Mouse (Mus musculus): ENCODE results near the gene Ndufb4.

The Ndufb4 gene

GRCm38 (mm10) chr16:37680831-37681230 lies 26.6 kb upstream of the Ndufb4 start:
- in situ Hi-C loops (cut with MboI), result loop anchor here (25.0 kb wide), 1 partner anchor 531 kb away; no protein-coding TSS in a partner anchor

GRCm38 (mm10) chr16:37680216-37680615 lies 26.0 kb upstream of the Ndufb4 start:
- in situ Hi-C loops (cut with MboI), result loop anchor here (25.0 kb wide), 1 partner anchor 532 kb away; no protein-coding TSS in a partner anchor

GRCm38 (mm10) chr16:37677586-37677985 lies 23.3 kb upstream of the Ndufb4 start:
- in situ Hi-C loops (cut with MboI), result loop anchor here (25.0 kb wide), 1 partner anchor 535 kb away; no protein-coding TSS in a partner anchor

GRCm38 (mm10) chr16:37676677-37677072 lies 22.4 kb upstream of the Ndufb4 start:
- in situ Hi-C loops (cut with MboI), result loop anchor here (25.0 kb wide), 1 partner anchor 536 kb away; no protein-coding TSS in a partner anchor

- in situ Hi-C loops (cut with MboI), result loop anchor here (25.0 kb wide), 1 partner anchor 536 kb away; no protein-coding TSS in a partner anchor
Observed at GRCm38 (mm10) chr16:37676024-37676676, 21.9 kb upstream of the Ndufb4 start.

- in situ Hi-C loops (cut with MboI), result loop anchor here (25.0 kb wide), 1 partner anchor 537 kb away; no protein-coding TSS in a partner anchor
Observed at GRCm38 (mm10) chr16:37675326-37675725, 21.1 kb upstream of the Ndufb4 start.

- in situ Hi-C loops (cut with MboI), result no loop called here
Observed at GRCm38 (mm10) chr16:37670666-37671283, 16.5 kb upstream of the Ndufb4 start.

GRCm38 (mm10) chr16:37665394-37665935 lies 11.2 kb upstream of the Ndufb4 start:
- in situ Hi-C loops (cut with MboI), result no loop called here

- in situ Hi-C loops (cut with MboI), result no loop called here
Observed at GRCm38 (mm10) chr16:37663643-37664459, 9.6 kb upstream of the Ndufb4 start.

- in situ Hi-C loops (cut with MboI), result loop anchor here (10.0 kb wide), 1 partner anchor 112 kb away; no protein-coding TSS in a partner anchor
Observed at GRCm38 (mm10) chr16:37656796-37657195, 2.5 kb upstream of the Ndufb4 start.

GRCm38 (mm10) chr16:37655756-37656347 lies 1.6 kb upstream of the Ndufb4 start:
- in situ Hi-C loops (cut with MboI), result loop anchor here (10.0 kb wide), 1 partner anchor 111 kb away; no protein-coding TSS in a partner anchor

GRCm38 (mm10) chr16:37654831-37655455 lies 690 bp upstream of the Ndufb4 start:
- in situ Hi-C loops (cut with MboI), result loop anchor here (10.0 kb wide), 1 partner anchor 110 kb away; no protein-coding TSS in a partner anchor

- in situ Hi-C loops (cut with MboI), result loop anchor here (10.0 kb wide), 1 partner anchor 108 kb away; no protein-coding TSS in a partner anchor
Observed at GRCm38 (mm10) chr16:37653058-37653457, 1.2 kb downstream of the Ndufb4 start.

GRCm38 (mm10) chr16:37652654-37653053 lies 1.6 kb downstream of the Ndufb4 start:
- in situ Hi-C loops (cut with MboI), result loop anchor here (10.0 kb wide), 1 partner anchor 108 kb away; no protein-coding TSS in a partner anchor

GRCm38 (mm10) chr16:37651467-37651866 lies 2.8 kb downstream of the Ndufb4 start:
- in situ Hi-C loops (cut with MboI), result loop anchor here (10.0 kb wide), 1 partner anchor 107 kb away; no protein-coding TSS in a partner anchor

- in situ Hi-C loops (cut with MboI), result no loop called here
Observed at GRCm38 (mm10) chr16:37649068-37649467, 5.2 kb downstream of the Ndufb4 start.

GRCm38 (mm10) chr16:37647936-37648335 lies 6.3 kb downstream of the Ndufb4 start:
- in situ Hi-C loops (cut with MboI), result no loop called here

- in situ Hi-C loops (cut with MboI), result no loop called here
Observed at GRCm38 (mm10) chr16:37647067-37647466, 7.2 kb downstream of the Ndufb4 start.

- in situ Hi-C loops (cut with MboI), result no loop called here
Observed at GRCm38 (mm10) chr16:37645799-37646198, 8.5 kb downstream of the Ndufb4 start.

GRCm38 (mm10) chr16:37645211-37645610 lies 9.0 kb downstream of the Ndufb4 start:
- in situ Hi-C loops (cut with MboI), result no loop called here

GRCm38 (mm10) chr16:37644486-37644885 lies 9.8 kb downstream of the Ndufb4 start:
- in situ Hi-C loops (cut with MboI), result no loop called here

Data from mature B cell (primary cell).